Mouse (Mus musculus) lung, adult 2 months (tissue): ENCODE measurements at regions not wholly inside any gene's neighbourhood (a gene's known extent, or its start where the extent isn't known, plus 50 kb on each side); places are given as distances from the start of the nearest gene placed in this dataset.

Source experiments
- CTCF ChIP-seq: fragments of 200-500 bp; IDR thresholded peaks from 2 replicates; pipeline ENCODE4 v1.5.1; 2011; ENCODE audit warnings: mild to moderate bottlenecking, low read length, control low read depth; ENCODE audit not compliant: insufficient read depth
- POLR2A ChIP-seq: fragments of 200-500 bp; IDR thresholded peaks from 2 replicates; pipeline ENCODE4 v1.6.1; 2011; ENCODE audit warnings: low read depth, mild to moderate bottlenecking, control low read depth, low read length, borderline replicate concordance; ENCODE audit errors: extremely low read depth

- TF ChIP-seq POLR2A (no peak), CTCF (no peak)
These were observed 100.2 kb upstream of the Slc45a1 start for GRCm38 (mm10) chr4:150752151-150752550.
